Mouse (Mus musculus) kidney, postnatal 25 days (tissue): Measurements from ENCODE around the gene Atp6v0a1.

Experiments used
- DNase-seq, 2 experiments: peaks; one replicate each; pipeline ENCODE4 v3.0.0; 2021; ENCODE audit warnings: mixed read lengths in 2 of 2

The Atp6v0a1 gene

GRCm38 (mm10) chr11:101062971-101063675 is 53.9 kb downstream of the Atp6v0a1 start:
- DNase-seq: peak in 1 of 2 experiments; percentile 54

GRCm38 (mm10) chr11:101063676-101064327 is 54.5 kb downstream of the Atp6v0a1 start:
- peak; percentile 37 to 71 for DNase-seq

GRCm38 (mm10) chr11:101064462-101064861 is 55.2 kb downstream of the Atp6v0a1 start:
- no peak for DNase-seq

- DNase-seq: no peak
These were observed 55.8 kb downstream of the Atp6v0a1 start for GRCm38 (mm10) chr11:101065002-101065401.

GRCm38 (mm10) chr11:101066549-101067412 is 57.5 kb downstream of the Atp6v0a1 start:
- peak; percentile 90 to 92 for DNase-seq

GRCm38 (mm10) chr11:101069391-101070188 is 60.3 kb downstream of the Atp6v0a1 start, which contains the start of gene Naglu:
TSS of gene Naglu (plus strand) at chr11:101070012.
- peak; percentile 98 to 99 for DNase-seq

GRCm38 (mm10) chr11:101070189-101070527 is 60.9 kb downstream of the Atp6v0a1 start:
- DNase-seq: no peak

GRCm38 (mm10) chr11:101070987-101071386 is 61.7 kb downstream of the Atp6v0a1 start:
- DNase-seq: no peak

- DNase-seq: no peak
These were observed 62.7 kb downstream of the Atp6v0a1 start for GRCm38 (mm10) chr11:101071810-101072428.

GRCm38 (mm10) chr11:101078121-101078520 is 68.9 kb downstream of the Atp6v0a1 start, which contains the start of gene Hsd17b1:
TSS of gene Hsd17b1 (plus strand) at chr11:101078411.
- DNase-seq: no peak

- peak in 1 of 2 experiments; percentile 49 for DNase-seq
These were observed 70.5 kb downstream of the Atp6v0a1 start for GRCm38 (mm10) chr11:101079746-101080145.

- no peak for DNase-seq
These were observed 71.2 kb downstream of the Atp6v0a1 start for GRCm38 (mm10) chr11:101080421-101080820.

- DNase-seq: peak in 1 of 2 experiments; percentile 53
These were observed 72.4 kb downstream of the Atp6v0a1 start for GRCm38 (mm10) chr11:101081659-101082058.

GRCm38 (mm10) chr11:101082208-101083082 is 73.2 kb downstream of the Atp6v0a1 start, which contains the start of gene Coasy:
TSS of gene Coasy (plus strand) at chr11:101082565.
- peak; percentile 88 to 94 for DNase-seq

GRCm38 (mm10) chr11:101083083-101083697 is 73.9 kb downstream of the Atp6v0a1 start:
- DNase-seq: peak; percentile 80 to 87

GRCm38 (mm10) chr11:101084246-101084645 is 75.0 kb downstream of the Atp6v0a1 start:
- DNase-seq: peak in 1 of 2 experiments; percentile 59

- no peak for DNase-seq
These were observed 75.6 kb downstream of the Atp6v0a1 start for GRCm38 (mm10) chr11:101084811-101085210.

- peak; percentile 46 to 74 for DNase-seq
These were observed 76.5 kb downstream of the Atp6v0a1 start for GRCm38 (mm10) chr11:101085617-101086322.

- DNase-seq: peak in 1 of 2 experiments; percentile 25
These were observed 77.0 kb downstream of the Atp6v0a1 start for GRCm38 (mm10) chr11:101086323-101086674.
